Mouse (Mus musculus) cerebellum, adult 11 months (tissue): ENCODE measurements around the gene Nrip1.

Source experiments
- DNase-seq: peaks from one replicate; pipeline ENCODE4 v3.0.0; 2022

The Nrip1 gene

GRCm38 (mm10) chr16:76371614-76371917, 2.1 kb downstream of the Nrip1 start:
- DNase-seq: no peak

DNA sequence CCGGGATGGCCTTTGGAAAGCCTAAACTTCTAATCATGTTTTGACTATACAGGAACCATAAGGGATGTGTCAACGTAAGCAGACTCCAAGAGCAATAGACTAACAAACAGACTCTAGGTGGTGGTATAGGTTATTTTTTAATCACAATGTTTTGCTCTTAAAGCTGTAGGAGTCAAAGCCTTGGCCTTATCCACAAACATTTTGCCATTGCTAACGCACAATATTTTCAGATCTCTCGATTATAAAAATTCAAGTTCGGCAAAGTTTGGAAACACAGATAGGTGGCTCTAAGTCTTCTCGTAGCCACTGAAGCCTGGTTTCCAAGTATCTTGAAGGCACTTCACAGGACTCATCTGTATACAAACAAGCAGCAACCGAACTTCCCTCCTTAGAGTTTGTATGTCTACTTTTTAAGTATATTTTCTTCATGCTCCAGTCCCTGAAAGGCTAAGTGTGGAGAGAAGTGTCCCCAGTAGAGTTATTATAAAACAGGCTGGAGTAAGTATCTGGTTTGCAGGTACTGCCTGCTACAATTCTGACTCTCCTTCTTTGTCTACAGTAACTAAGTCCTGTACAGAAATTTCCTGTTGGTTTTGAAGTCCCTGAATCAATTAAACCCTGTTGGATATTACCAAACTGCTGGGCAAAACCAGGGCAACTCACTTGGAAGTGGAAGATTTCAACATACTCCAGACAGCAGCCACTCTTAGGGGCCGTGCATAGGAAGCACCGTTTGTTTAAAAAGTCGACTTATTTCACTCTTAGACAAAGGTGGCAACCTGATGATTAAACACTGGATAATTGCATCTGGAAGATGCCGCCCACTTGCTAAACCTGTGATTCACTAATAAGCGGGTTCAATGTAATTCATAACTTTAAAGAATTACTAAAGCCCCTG, 2.7 kb downstream of the Nrip1 start:
- DNase-seq: no peak

GRCm38 (mm10) chr16:76370041-76370715, 3.4 kb downstream of the Nrip1 start:
- peak; percentile 51 for DNase-seq

DNA sequence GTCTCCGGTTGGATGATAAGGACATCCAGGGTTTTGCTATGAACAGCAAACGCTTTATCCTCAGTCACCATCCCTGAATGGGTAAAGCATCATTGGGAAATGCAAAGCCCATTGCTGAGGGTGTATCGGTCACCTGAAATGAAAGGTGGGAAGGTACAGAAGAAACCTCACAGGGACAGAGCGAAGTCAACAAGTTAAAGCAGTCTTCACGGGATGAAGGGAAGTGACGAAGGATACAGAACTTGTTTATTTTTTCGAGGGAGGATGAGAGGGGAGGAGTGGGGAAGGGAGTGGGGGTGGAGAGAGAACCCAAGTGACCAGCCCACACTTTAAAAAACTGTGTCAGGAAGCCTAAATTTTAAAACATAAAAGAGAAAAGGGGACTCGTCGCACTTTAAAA, 4.4 kb downstream of the Nrip1 start:
- no peak for DNase-seq

- DNase-seq: no peak
These were observed 6.2 kb downstream of the Nrip1 start for GRCm38 (mm10) chr16:76367261-76367908.

GRCm38 (mm10) chr16:76365790-76366406, 7.7 kb downstream of the Nrip1 start:
- DNase-seq: no peak

GRCm38 (mm10) chr16:76365237-76365636, 8.4 kb downstream of the Nrip1 start:
- DNase-seq: no peak

GRCm38 (mm10) chr16:76363641-76364040, 10.0 kb downstream of the Nrip1 start:
- no peak for DNase-seq

DNA sequence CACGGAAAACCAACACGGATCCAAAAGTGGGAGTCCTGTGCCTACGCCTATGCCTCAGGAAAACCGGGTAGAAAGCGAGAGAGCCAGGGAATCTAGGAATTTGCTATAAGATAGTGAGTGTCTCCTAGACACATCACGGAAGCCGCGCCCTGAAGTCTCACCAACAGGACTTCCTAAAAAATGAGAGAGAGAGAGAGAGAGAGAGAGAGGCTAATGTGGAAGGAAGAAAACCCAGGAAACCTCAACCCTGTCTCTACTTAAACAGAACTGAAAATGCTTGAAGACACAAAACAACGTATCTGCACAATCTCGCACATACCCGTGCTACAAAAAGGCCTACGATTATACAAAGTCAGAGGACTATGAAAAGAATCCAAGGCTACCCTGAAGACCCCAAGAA, 10.6 kb downstream of the Nrip1 start:
- no peak for DNase-seq

DNA sequence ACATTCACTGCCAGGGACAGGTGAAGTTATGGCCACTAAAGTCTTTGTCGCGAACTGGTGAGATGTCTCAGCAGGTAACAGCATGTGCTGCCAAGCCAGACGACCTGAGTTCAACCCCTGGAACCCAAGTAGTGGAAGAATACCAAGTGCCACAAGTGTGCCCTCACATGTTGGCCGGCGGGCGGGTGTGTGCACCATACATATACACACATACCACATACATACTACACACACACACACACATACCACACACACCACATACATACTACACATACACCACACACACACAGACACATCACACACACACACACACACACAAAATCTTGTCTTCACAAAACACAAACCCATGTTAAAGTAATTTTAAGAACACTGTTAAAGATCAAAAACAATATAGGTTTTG, 13.2 kb downstream of the Nrip1 start:
- DNase-seq: no peak

- DNase-seq: no peak
These were observed 14.9 kb downstream of the Nrip1 start for GRCm38 (mm10) chr16:76358757-76359156.

DNA sequence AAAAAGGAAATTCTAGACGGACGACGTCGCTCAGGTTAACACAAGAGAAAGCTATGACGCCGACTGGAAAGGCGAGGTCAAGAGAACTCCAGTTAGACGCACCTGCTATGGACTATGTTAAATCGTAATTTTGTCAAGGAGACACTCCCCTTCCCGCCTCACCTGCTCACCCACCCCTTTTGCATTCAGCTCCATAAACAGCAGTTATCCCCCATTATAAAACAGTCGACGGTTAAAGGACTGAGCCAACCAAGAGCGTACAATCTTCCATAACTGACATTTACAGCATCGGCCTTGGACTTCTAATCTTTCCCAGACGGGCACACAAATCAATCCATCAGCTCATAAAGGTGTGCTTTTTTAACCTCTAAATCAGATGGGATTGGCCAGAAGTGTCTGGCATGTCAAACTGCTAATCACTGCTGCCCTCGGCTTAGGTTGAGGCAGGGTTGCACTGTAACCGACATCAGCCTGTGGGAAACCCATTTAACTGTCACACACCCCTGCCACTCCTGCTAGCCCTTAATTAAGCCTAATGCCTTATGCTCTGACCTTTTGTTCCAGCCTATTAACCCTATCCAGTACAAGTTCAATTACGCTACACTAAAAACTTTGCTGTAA, 15.4 kb downstream of the Nrip1 start:
- DNase-seq: no peak

GRCm38 (mm10) chr16:76357155-76357554, 16.5 kb downstream of the Nrip1 start:
- no peak for DNase-seq

GRCm38 (mm10) chr16:76355947-76356550, 17.6 kb downstream of the Nrip1 start:
- DNase-seq: no peak

DNA sequence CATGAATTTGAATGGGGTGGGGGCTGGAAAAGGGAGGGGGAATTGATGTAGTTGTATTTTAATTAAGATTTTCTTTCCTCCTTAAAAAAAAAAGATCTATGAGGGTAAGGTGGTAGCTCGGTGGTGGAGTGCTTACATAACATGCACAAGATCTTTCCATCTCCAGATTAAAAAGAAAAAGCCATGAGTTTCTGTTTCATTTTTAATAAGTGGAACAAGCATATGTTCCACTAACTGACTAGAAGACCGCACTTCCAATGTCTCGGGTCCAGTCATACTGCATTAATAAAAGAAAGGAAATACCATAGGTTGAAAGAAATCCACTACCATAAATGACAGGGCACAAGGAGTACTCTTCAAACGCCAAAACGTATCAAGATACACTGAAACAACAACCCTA, 18.4 kb downstream of the Nrip1 start:
- DNase-seq: no peak

- no peak for DNase-seq
These were observed 18.8 kb downstream of the Nrip1 start for GRCm38 (mm10) chr16:76354841-76355240.

DNA sequence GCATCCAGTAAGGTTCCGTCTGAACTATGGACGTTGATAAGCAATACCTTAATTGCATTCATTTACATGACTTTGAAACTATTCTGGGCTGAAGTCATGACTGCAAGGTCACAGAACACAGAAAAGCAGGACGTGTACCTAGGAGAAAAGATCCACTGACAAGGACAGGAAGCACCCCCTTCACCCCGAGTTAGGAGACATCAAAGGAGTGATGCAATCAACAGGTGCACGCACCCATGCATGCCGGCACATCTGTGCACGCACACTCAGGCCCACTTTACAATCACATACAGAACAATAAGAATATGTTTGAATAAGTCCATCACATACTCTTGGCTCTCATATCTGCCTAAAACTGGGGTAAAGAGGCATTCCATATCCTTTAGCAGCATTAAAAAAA, 19.3 kb downstream of the Nrip1 start:
- no peak for DNase-seq

DNA sequence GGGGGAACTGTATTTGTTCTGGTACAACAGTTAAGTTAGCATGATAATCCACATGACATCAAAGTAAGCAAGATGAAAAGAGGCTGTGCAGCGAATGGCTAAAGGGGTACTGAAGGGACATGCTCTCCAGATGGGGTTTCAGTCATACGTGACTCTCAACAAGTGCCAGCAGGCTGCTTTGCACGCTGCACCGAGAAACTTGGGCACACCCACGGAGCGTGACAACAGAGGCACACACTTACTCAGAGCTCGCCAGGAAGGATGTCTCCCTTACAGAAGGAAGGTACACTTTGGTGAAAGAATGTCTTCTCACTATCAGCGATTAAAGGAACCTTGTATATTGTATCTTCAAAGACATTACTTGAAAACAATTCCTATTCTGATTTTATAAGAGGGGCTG, 22.7 kb downstream of the Nrip1 start:
- DNase-seq: no peak

- no peak for DNase-seq
These were observed 24.6 kb downstream of the Nrip1 start for GRCm38 (mm10) chr16:76349053-76349452.

DNA sequence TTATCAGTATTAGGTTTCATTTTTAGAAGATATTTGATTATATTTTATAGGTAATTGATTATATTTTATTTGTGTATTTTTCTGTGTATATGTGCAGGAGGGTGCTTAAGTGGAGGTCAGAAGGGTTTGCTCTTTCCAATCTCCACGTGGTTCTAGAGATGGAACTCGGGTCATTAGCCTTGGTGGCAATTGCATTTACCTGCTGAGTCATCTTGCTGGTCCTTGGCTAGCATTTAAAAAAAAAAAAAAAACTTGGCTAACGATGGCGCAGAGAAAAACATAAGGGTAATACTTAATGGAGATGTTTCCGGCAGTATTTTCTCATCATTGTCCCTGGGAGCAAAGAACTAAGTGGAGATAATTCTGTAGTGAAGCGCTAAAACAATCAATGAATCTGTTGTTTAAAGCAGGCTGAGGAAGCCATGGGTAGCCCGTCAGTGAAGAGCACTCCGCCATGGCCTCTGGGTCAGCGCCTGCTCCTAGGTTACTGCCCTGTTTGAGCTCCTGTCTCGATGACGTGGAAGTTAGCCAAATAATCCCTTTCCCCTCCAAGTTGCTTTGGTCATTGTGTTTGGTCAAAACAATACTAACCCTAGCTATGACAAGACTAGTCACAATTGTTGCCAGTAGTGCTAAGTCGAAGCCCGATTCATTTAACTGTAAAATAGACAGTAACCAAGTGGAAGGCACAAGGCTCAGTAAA, 25.8 kb downstream of the Nrip1 start:
- DNase-seq: no peak

DNA sequence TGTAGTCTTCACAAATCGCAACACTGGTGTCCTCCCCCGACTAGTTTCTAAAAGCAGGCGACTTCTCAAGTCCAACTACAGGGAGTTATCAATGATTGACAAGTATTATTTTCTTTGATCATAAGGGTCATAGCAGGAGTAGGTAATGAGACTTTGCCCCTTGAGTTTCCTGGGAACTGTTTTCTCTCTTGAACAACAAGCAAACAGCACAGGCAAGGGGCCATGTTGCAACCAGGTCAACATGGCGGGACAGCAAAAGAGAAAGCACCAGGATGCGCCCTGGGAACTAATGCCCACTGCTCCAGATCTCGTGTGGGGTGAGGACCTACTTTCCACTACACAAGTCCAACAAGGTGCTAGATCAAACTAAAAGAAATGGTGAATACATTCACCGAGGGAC, 27.3 kb downstream of the Nrip1 start:
- no peak for DNase-seq

- DNase-seq: no peak
These were observed 28.8 kb downstream of the Nrip1 start for GRCm38 (mm10) chr16:76344761-76345368.
